Mouse (Mus musculus): ENCODE data around the gene Tedc2. TPM values are rescaled to one million over a fixed set of nuclear protein-coding genes. Genes with fewer than 3 reads are reported as not detected.

The Tedc2 gene
- total RNA-seq, 2 experiments from 2014 or later = 8.4 to 10.0 TPM

DNA sequence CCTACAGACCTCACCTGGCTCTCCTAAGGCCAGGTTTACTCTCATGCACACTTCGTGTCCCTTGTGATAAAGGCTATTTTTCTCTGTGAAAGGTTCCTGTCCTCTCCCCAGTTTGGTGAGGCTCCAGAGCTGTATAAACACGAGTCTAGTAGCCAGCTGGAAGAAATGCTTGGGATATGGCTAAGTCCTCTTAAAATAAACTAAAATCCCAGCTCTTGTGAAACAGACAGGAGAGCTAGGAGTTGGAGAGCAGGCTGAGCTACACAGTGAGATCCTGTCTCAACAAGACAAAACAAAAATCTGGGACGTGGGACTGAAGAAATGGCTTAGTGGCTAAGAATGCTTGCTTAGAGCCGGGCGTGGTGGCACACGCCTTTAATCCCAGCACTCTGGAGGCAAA, 7.5 kb downstream of the Tedc2 start:
- no peak for DNase-seq (ENCODE audit: extremely low spot score in 1 of 2, low spot score in 1 of 2)

DNA sequence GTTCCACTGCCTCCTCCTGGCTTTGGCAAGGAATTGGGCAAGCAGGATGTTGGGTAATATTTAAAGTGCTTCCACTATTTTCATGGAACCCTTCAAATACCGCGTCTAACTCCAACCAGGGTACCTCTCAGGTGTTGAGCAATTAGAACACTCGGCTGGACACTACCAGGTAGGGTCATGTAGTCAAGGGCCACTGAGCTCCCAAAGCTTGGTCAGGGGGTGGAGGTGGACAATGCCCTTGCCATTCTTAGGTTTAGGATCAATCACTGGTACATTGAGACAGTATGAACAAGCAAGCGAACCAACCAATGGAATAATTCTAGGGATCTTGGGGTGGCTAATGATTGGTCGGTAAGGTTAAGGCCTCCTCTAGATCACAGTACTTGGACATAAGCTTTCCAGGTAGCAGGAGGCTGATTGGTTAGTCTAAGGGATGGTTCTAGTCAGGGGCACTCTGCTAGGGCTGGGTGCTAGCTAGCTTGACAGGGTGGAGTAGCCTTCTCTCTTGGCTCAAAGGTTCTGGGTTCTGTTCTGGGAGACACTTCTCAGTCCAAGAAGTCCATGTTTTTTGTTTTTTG, 8.1 kb downstream of the Tedc2 start:
- no peak for DNase-seq (ENCODE audit: extremely low spot score in 1 of 2, low spot score in 1 of 2)

DNA sequence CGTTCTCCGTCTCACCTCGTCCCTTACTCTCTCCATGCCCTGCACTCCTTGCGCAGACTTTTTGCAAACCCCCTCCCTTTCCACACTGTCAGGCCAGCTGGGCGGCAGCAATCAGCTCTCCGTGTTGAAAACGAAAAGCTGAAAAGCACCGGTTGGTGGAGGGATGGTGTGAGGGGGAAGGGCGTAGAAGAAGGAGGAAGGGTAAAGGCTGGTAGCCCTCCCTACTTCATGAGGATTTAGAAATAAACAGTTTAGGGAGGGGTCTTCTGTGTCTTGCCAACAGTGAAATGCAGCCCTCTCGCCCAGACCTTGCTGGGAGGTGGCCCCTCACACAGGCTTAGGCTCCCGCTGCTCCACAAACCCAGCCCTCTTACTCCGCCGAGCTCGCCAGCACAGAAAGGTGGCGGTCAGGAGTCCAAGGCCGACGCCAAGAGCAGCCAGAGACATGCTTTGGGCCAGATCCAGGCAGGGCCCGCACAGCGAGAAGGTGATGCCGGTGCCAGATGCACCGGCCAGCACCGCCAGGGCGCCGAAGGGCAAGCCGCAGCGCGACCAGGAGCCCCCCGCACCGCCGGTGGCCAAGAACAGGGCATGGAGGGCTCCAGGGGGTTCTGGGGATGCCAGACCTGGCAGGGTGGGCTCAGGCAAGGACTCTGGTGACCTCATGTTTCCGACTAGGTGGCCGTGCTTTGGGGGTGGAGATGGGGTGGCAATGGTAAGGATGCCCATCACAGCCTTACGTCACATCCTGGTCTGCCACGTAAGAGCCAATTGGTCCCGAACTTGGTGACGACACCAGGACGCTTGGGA, 8.8 kb downstream of the Tedc2 start:
- DNase-seq (ENCODE audit: extremely low spot score in 1 of 2, low spot score in 1 of 2) = peak; percentile 70 to 75

DNA sequence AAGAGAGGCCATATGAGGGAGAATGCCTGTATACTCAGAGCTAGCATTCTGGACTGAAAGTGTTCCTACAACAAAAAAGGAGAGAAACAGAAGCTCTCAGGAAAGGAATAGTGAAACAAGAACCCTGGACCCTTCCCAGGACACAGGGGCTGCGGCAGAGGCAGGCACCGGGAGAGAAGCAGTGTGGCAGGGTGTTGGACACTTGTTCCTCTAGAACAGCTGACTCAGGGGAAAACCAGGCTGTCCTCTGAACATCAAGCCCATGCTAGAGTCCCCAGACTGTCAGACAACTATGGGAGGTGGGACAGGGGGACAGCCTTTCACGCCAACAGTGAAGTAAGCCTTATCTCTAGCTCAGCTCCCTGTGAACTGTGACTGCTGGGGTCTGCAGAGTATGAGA, 10.1 kb downstream of the Tedc2 start:
- DNase-seq (ENCODE audit: extremely low spot score in 1 of 2, low spot score in 1 of 2) = no peak

DNA sequence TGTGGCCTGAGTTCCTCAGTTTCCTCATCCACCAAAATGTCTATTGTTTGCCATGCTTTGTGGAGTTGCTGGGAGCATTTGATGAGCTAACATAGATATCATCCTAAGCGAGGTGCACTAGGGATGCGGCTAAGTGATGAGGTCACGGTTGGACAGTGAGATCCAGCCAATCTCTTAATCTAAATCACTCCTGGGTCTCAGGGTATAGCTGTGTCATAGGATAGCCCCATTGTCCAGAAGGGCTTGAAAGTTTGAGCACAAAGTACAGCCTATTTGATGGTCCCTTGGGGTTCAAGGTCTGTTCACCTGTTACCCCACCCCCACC, 10.8 kb downstream of the Tedc2 start:
- DNase-seq (ENCODE audit: extremely low spot score in 1 of 2, low spot score in 1 of 2) = no peak

DNA sequence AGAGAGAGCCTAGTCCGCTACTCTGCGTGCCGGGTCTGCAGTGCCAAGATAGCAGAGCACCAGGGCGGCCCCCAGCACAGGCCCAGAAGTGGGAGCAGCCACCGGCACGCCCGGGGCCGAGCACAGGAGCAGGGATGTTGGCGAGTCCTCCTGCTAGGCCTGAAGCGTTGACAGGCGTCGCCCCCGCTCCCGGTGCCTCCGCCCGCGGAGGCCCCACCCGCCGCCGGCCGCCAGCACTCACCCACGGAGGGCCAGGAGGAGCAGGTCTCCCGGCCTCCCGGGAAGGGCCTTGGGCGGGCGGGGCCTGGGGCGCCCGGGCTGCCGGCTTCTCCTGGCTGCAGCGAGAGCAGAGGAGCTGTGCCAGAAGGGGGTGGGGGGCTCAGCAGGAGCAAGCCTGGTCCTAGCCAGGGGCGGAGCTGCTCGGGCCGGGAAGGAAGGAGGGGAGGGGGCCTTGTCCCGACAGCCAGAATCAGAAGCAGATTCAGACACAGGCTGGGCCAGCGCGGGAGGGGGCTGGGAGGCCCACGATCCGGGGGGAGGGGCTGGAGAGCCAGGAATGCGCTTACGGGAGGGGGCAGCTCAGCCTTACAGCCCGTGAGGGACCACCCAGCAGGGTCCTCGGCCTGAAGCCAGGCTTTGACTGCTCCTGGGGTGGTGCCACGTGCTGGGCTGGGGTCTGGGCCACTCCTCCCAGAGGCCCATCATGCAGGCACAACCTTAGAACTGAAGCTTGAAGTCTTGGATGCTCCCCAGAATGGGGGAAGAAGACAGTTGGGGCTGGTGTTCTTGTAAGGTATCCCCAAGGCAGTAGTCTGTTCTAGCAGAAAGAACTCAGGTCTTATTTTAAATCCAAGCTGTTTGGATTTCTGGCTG, 11.4 kb downstream of the Tedc2 start, which contains the start of gene Ntn3:
TSS of gene Ntn3 (minus strand) at position 489 of the 873 bp plus-strand sequence.
- peak; percentile 28 to 58 for DNase-seq (ENCODE audit: extremely low spot score in 1 of 2, low spot score in 1 of 2)

DNA sequence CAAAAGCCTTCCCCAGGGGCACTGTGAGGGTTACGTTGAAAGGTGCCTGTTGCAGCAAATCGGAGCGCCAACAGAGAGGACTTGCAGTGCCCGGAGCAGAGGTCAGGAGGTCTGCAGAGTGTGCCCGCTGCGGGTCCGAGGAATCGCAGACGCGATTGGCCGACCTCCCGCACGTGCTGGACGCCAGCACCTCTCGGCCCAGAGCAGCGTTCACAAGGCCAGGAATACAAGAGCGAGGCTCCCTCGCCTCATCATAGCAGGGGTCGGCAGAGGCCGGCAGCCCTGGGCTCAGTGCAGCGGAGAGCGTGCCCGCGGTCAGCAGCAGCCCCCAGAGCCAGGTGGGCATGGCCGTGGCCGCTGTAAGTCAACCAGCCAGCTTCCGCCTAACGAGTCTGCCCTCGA, 12.0 kb downstream of the Tedc2 start:
- no peak for DNase-seq (ENCODE audit: extremely low spot score in 1 of 2, low spot score in 1 of 2)

DNA sequence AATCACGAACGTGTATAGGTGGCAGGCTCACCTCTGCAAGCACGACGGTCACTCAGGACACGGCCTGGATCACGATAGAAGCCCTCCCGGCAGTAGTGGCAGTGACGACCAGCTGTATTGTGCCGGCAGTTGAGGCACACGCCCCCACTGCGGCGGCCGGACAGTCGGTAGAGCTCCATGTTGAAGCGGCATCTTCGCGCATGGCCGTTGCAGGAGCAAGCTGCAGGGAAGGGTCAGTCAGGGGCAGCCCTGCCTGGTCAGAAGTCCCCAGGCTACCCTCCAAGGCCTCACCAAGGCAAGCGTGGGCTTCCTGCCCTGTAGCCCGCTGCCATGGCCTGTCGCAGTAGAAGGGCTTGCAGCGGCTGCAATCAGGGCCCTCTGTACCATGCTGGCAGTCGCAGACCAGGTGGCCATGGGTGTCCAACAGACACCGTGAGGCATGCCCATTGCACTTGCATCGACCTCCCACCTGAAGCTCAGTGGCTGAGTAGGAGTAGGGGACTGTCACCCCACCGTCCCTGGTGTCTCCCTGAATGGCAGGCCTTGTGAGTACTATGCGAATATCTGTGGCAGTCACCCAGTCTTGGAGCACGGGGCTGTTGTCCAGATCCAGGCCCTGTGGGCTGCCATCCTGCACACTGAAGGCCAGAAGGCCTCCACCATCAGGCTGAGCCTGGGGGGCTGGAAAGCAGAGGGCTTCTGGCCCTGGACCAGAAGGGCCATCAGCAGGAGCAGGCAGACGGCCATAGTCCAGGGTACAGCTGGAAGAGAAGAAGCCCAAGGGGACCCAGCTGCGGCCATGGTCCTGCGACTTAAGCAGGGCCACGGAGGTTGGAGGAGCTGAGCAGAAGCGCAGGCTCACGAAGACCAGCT, 12.6 kb downstream of the Tedc2 start:
- DNase-seq (ENCODE audit: extremely low spot score in 1 of 2, low spot score in 1 of 2) = no peak

DNA sequence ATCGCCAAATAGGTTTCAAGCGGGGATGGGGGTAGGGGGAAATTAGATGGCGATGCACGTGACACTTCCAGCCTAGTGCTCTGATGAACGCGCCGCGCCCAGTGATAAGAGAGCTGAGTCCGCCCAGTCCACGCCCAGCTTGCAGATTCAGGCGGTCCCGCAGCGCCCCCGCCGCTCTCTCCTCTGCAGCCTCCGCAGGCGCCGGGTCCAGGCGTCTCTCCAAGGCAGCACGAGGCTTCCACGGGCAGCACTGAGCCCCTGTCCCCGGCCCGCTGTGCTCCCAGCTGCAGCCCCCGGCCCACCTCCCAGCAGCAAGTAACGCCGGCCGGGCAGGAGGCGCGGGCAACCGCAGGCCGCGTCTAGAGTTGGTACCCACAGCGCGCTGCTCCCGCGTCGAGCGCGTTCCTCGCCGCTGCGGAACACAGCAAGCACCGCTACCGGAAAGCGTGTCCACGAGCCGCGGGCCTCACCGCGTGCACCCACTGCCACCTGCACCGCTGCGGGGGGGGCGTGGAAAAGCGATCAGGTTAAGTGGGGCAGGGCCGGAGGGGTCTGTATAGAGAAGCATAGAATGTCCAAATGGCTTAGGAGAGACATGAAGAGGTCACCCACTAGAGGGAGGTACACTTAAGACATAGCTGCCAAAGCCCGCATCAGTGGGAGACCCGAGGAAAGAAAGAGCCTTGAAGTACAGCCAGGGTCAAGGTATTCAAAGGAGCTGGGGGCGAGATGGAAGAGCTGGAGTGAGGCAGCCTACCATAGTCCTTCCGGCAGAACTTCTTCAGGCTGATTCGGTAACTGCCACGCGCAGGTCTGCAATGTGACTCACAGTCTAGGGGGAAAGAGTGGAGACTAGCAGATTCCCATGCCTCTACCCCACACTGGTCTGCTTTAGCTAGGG, 13.9 kb downstream of the Tedc2 start:
- peak; percentile 63 to 70 for DNase-seq (ENCODE audit: extremely low spot score in 1 of 2, low spot score in 1 of 2)

DNA sequence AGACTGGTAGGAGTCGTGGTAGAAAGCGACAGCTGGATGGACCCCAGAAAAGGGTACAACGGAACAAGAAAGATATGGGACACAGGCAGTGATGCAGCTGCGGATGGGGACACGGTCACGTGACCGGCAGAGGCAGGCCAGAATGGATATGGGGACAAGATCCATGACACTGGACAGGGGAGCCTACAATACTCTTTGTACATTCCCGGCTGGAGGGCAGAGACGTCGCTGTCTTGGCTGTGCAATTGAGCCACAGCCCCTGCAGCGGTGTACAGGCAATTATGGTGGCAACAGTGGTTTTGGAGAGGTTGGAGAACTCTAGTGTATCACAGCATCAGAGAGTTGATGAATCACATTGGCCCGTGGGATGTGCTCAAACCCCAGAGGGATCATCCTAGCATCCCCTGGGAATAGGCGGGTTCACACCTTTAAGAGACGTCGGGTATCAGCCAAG, 14.7 kb downstream of the Tedc2 start:
- DNase-seq (ENCODE audit: extremely low spot score in 1 of 2, low spot score in 1 of 2) = no peak

DNA sequence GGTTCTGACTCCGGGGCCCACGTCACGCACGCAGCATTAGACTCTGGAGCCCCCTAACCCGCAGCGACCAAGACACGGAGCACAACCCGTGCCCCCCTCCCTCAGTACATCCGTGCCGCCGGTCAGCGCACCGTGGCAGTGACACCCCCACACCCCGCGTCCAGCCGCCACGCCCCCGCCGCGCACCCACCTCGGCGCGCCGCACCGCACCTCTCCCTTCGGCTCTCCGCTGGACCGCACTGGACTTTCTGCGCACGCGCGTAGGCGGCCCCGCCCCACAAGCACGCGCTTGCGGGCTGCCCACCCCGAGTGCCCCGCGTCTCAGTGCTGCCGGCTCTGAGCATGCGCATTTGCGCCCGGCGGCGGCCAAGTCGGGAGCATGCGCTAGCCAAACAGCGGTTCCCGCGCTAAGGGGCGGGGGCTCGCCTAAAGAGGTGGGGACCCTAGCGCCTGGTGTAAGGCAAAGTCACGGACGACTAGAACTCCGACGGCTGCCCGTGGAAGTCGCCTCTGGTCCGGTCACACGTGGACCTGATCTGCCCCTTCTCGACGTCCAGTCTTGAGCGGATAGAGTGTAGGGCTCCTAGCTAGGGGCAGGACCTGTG, 15.3 kb downstream of the Tedc2 start, which contains the start of gene Tbc1d24:
TSS of gene Tbc1d24 (minus strand) at position 279 of the 605 bp plus-strand sequence.
- peak; percentile 89 to 91 for DNase-seq (ENCODE audit: extremely low spot score in 1 of 2, low spot score in 1 of 2)

DNA sequence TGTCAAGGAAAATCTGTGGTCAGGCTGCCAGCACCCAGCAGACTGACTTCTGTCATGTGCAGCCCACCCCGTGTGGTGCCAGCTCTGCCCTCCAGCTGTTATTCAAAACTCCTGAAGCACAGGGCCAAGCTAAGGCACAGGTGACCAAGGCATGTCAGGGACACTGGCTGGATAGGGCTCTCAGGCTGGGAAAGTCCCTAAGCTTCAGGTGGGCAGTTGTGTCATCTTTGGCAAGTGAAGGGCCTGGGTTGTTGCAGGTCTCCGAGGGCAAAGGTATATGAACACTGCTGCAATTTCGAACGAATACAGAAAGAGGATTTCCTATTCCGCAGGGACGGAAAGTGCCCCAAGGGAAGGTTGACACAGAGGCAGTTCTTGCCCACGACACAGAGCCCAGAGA, 15.8 kb downstream of the Tedc2 start:
- DNase-seq (ENCODE audit: extremely low spot score in 1 of 2, low spot score in 1 of 2) = no peak

DNA sequence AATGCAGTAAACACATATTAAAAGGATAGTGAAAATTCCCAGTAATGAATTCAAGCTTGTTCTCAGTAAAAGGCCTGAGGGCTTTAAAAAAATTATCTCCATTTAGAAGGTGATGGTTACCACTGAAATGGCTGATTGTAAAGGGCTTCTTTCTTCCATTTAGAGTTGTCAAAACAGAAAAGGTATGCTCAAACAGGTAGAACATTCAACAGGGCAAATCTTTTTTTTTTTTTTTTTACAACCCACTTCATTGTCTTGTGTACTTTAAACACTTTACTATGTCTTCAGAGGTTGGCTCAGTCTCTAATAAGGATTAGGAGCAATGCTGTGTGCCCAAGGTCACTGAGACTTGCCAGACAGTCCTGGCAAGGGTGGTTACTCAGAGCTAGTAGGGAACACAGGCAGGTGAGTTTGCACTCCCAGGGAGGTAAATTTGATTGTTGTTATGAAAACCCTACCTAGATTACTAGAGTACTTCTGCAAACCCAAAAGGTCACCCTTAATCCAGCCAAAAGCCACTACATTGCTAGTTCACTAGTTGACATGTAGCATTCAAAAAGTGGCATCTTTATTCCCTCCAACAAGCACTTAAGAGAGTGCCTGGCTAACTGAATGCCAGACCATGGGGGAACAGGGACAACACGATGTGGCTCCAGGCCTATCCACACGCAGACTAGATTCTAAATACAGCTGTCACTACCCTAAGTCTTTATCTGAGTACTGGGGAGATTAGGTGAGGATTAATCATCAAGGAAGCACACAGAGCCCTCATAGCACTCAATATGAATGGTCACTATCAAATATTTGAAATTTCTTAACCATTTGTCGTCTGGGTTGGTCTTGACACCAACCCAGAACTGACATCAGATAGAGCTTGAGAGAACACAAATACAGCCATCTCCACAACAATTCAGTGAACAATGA, 16.8 kb downstream of the Tedc2 start:
- DNase-seq (ENCODE audit: extremely low spot score in 1 of 2, low spot score in 1 of 2) = no peak

DNA sequence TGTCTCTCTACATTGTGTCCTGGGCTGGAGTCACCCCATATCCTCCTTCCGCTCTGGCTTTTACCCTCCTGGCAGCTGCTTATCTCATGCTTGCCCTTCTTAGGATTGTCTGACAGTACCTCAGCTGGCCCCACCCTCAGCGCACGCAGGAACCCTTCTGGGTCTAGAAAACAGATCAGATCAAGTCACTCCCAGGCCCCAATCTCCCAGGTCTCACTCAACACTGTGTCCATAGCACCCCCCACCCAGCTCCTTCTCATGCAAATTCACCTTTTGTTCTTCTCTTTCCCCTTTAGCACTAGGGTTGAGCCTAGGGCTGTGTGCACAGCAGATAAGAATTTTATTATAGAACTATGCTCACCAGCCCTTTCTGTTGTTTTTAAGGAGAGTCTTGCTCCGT, 17.6 kb downstream of the Tedc2 start:
- no peak for DNase-seq (ENCODE audit: extremely low spot score in 1 of 2, low spot score in 1 of 2)

DNA sequence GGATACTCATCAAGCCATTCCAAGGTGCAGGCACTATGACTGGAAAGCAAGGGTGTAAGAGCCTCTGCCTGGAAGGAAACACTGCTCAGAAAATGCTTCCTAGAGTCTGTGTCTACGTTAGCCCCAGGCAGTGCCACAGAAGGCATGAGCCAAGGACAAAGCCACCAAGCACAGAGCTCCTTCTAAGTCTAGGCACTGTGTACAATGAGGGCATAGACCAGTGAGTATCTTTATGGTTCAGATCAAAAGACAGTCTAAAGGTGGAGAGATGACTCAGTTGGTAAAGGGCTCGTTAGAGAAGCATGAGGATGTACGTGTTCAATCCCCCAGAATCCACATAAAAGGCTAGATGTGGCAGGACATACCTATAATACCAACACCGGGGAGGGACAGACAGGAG, 19.6 kb downstream of the Tedc2 start:
- DNase-seq (ENCODE audit: extremely low spot score in 1 of 2, low spot score in 1 of 2) = no peak

DNA sequence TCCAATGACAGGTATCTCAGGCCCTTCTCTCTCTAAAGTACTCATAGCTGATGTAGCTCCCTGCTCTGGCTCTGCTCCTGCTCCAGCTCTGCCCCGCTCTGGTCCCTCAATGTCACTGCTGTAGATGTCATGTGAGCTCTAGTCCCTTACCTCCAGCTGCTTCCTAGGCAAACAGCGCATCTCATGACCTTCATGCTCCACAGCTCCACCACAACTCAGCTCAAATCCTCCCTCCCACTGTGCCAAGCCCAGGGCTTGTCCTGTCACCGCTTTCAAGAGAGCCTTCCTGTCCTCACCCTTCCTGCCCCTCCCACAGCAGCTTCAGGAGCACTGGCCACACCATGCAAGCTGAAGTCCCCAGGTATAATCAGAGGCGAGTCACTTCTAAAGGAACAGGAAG, 20.9 kb downstream of the Tedc2 start:
- DNase-seq (ENCODE audit: extremely low spot score in 1 of 2, low spot score in 1 of 2) = no peak

DNA sequence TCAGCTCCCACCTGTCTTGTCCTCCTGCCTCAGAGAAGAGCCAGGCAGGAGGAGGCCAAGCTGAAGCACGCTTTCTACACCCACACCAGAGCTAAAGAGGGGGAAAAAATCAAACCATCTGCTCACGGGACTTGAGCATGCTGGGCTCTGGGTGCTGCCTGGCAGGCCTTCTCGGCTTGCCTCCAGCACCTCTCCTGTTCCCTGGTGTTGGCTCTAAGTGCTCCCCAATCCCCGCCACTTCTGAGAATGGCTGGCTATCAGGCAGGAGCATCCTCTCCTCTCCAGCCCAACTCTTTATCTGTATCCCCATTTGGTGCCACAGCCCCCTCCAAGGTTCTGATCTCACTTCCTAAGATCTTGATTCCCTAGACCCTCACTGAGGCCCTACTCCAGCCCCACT, 21.4 kb downstream of the Tedc2 start:
- DNase-seq (ENCODE audit: extremely low spot score in 1 of 2, low spot score in 1 of 2) = peak; percentile 26 to 35
